Mouse (Mus musculus): ENCODE results near the gene Gstp2. TPM values are rescaled to one million over a fixed set of nuclear protein-coding genes. Genes with fewer than 3 reads are reported as not detected.
A peak's percentile ranks its signal among the peaks of the same experiment; 100 is the strongest.

Gstp2 gene
- polyA plus RNA-seq (2011; ENCODE audit: insufficient read depth, insufficient read length, low read depth, missing spikeins): 29.3 and 32.1 TPM in 2 replicates

GRCm38 (mm10) chr19:4045966-4046865 lies at the start of gene Gstp2:
TSS of gene Gstp2 (minus strand) at chr19:4046023.
- Histone ChIP-seq H3K36me3 (ENCODE audit: control insufficient read depth, insufficient read depth, low read length, poor library complexity, severe bottlenecking) (no peaks in the 10 kb centered on the region), H3K27ac (ENCODE audit: insufficient read depth, low read length) (peak within 1 kb of the TSS; percentile 65), H3K9ac (ENCODE audit: low read depth, poor library complexity, severe bottlenecking) (no peak within 1 kb of the TSS), H3K27me3 (ENCODE audit: control insufficient read depth, insufficient read depth, low read length, poor library complexity, severe bottlenecking) (no peaks in the 10 kb centered on the region), H3K4me1 (ENCODE audit: control insufficient read depth, insufficient read depth, low read length) (no peaks in the 10 kb centered on the region), H3K9me3 (replicated peaks; ENCODE audit: control insufficient read depth, insufficient read depth, low read length, poor library complexity, severe bottlenecking) (peaks cover 15% of the 10 kb centered on the region), H3K4me3 (ENCODE audit: low read depth, low read length) (no peak within 1 kb of the TSS)
- TF ChIP-seq POLR2A (IDR thresholded peaks at IDR 0.05; ENCODE audit: insufficient read depth, low read length) (no peak), CTCF (IDR thresholded peaks at IDR 0.05; ENCODE audit: low read depth, low read length) (peak; percentile 10), EP300 (IDR thresholded peaks at IDR 0.05; ENCODE audit: insufficient read depth, low read depth, low read length) (peak; percentile 86)

- TF ChIP-seq CTCF (IDR thresholded peaks at IDR 0.05; ENCODE audit: low read depth, low read length) (no peak), POLR2A (IDR thresholded peaks at IDR 0.05; ENCODE audit: insufficient read depth, low read length) (no peak), EP300 (IDR thresholded peaks at IDR 0.05; ENCODE audit: insufficient read depth, low read depth, low read length) (no peak)
- H3K27ac ChIP-seq (ENCODE audit: insufficient read depth, low read length): no peak overlapping the region
- H3K9me3 ChIP-seq (replicated peaks; ENCODE audit: control insufficient read depth, insufficient read depth, low read length, poor library complexity, severe bottlenecking): no peaks in the 10 kb centered on the region
- peaks cover 2% of the 10 kb centered on the region for H3K4me1 ChIP-seq (ENCODE audit: control insufficient read depth, insufficient read depth, low read length)
- no peaks in the 10 kb centered on the region for H3K27me3 ChIP-seq (ENCODE audit: control insufficient read depth, insufficient read depth, low read length, poor library complexity, severe bottlenecking)
- H3K9ac ChIP-seq (ENCODE audit: low read depth, poor library complexity, severe bottlenecking): no peak overlapping the region
- no peaks in the 10 kb centered on the region for H3K36me3 ChIP-seq (ENCODE audit: control insufficient read depth, insufficient read depth, low read length, poor library complexity, severe bottlenecking)
- H3K4me3 ChIP-seq (ENCODE audit: low read depth, low read length): no peak overlapping the region
Observed at GRCm38 (mm10) chr19:4094774-4095303, 49.0 kb upstream of the Gstp2 start.

DNA sequence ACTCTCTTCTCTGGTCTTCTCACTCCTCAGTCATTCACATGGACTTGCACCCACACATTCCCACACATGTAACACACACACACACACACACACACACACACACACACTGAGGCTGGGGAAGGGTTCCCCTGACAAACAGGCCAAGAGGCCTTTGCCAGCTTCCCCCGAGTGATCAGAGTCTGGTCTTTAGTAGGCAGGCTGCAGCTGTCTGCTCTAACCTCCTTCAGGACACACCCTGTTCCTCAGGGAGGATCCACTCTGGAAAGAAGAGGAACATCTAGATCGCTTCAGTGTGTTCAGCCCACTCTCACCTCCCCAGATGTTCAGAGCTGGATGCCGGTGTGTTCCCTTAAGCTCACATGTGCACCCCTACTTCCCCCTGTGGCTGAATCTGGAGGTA lies 48.5 kb upstream of the Gstp2 start:
- Histone ChIP-seq H3K9me3 (replicated peaks; ENCODE audit: control insufficient read depth, insufficient read depth, low read length, poor library complexity, severe bottlenecking) (no peaks in the 10 kb centered on the region), H3K9ac (ENCODE audit: low read depth, poor library complexity, severe bottlenecking) (no peak overlapping the region), H3K27me3 (ENCODE audit: control insufficient read depth, insufficient read depth, low read length, poor library complexity, severe bottlenecking) (no peaks in the 10 kb centered on the region), H3K4me3 (ENCODE audit: low read depth, low read length) (no peak overlapping the region), H3K36me3 (ENCODE audit: control insufficient read depth, insufficient read depth, low read length, poor library complexity, severe bottlenecking) (no peaks in the 10 kb centered on the region), H3K4me1 (ENCODE audit: control insufficient read depth, insufficient read depth, low read length) (peaks cover 2% of the 10 kb centered on the region), H3K27ac (ENCODE audit: insufficient read depth, low read length) (no peak overlapping the region)
- TF ChIP-seq EP300 (IDR thresholded peaks at IDR 0.05; ENCODE audit: insufficient read depth, low read depth, low read length): no peak
- TF ChIP-seq CTCF (IDR thresholded peaks at IDR 0.05; ENCODE audit: low read depth, low read length): no peak
- TF ChIP-seq POLR2A (IDR thresholded peaks at IDR 0.05; ENCODE audit: insufficient read depth, low read length): no peak

DNA sequence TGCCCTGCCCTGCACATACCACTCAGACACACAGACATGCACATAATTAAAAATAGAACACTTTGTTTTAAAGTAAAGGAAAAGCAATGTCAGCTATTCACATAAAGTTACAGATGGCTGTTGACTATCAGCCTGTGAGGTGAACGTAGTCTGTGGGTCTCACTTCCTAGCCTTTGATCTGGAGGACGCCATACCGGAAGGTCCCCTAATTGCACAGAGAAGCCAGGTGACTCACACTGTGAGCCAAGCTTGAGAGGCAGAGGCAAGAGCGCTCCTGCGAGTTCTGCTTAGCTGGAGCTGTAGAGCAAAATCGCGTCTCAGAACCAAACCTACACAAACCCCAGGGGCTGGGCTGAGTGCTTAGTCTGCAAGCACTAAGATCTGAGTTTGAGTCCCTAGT lies 47.9 kb upstream of the Gstp2 start:
- Histone ChIP-seq H3K4me3 (ENCODE audit: low read depth, low read length) (no peak overlapping the region), H3K4me1 (ENCODE audit: control insufficient read depth, insufficient read depth, low read length) (peaks cover 2% of the 10 kb centered on the region), H3K9me3 (replicated peaks; ENCODE audit: control insufficient read depth, insufficient read depth, low read length, poor library complexity, severe bottlenecking) (no peaks in the 10 kb centered on the region), H3K27me3 (ENCODE audit: control insufficient read depth, insufficient read depth, low read length, poor library complexity, severe bottlenecking) (no peaks in the 10 kb centered on the region), H3K27ac (ENCODE audit: insufficient read depth, low read length) (no peak overlapping the region), H3K36me3 (ENCODE audit: control insufficient read depth, insufficient read depth, low read length, poor library complexity, severe bottlenecking) (no peaks in the 10 kb centered on the region), H3K9ac (ENCODE audit: low read depth, poor library complexity, severe bottlenecking) (no peak overlapping the region)
- TF ChIP-seq POLR2A (IDR thresholded peaks at IDR 0.05; ENCODE audit: insufficient read depth, low read length): no peak
- no peak for TF ChIP-seq EP300 (IDR thresholded peaks at IDR 0.05; ENCODE audit: insufficient read depth, low read depth, low read length)
- TF ChIP-seq CTCF (IDR thresholded peaks at IDR 0.05; ENCODE audit: low read depth, low read length): no peak

DNA sequence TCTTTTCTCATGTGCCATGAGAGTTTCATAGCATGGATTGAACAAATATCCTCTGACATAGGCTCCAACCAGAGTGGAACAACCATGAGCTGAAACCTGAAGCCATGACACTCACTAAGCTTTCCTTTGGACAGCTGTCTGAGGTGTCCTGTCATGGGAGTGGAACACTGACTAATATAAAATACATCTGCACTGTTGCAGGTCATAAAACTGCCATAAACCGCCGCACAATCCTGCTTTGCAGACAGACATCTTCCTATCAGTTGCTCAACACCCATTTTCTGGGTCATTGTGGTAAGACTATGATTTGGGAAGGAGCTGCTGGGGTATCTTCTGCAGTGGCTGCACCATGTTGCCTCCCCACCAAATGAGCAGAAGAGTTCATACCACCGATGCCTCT lies 46.9 kb upstream of the Gstp2 start:
- Histone ChIP-seq H3K9me3 (replicated peaks; ENCODE audit: control insufficient read depth, insufficient read depth, low read length, poor library complexity, severe bottlenecking) (no peaks in the 10 kb centered on the region), H3K9ac (ENCODE audit: low read depth, poor library complexity, severe bottlenecking) (no peak overlapping the region), H3K36me3 (ENCODE audit: control insufficient read depth, insufficient read depth, low read length, poor library complexity, severe bottlenecking) (no peaks in the 10 kb centered on the region), H3K27me3 (ENCODE audit: control insufficient read depth, insufficient read depth, low read length, poor library complexity, severe bottlenecking) (no peaks in the 10 kb centered on the region), H3K4me1 (ENCODE audit: control insufficient read depth, insufficient read depth, low read length) (no peaks in the 10 kb centered on the region), H3K27ac (ENCODE audit: insufficient read depth, low read length) (no peak overlapping the region), H3K4me3 (ENCODE audit: low read depth, low read length) (no peak overlapping the region)
- TF ChIP-seq POLR2A (IDR thresholded peaks at IDR 0.05; ENCODE audit: insufficient read depth, low read length): no peak
- no peak for TF ChIP-seq EP300 (IDR thresholded peaks at IDR 0.05; ENCODE audit: insufficient read depth, low read depth, low read length)
- no peak for TF ChIP-seq CTCF (IDR thresholded peaks at IDR 0.05; ENCODE audit: low read depth, low read length)

DNA sequence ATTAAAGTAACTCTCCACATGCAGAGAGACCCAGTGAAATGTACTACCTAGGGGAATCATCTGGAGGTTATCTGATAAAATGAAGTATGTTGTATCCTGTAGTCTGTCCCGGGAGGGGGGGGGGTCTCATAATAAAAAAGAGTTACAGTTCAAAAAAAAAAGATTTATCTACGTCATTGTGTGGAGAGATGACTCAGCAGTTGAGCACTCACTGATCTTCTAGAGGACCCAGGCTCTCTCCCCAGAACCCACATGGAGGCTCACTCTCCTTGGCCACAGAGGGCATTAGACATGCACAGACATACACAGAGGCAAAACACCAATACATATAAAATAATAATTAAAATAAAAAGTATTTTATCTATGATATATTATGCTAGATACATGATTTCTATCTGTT lies 45.6 kb upstream of the Gstp2 start:
- Histone ChIP-seq H3K27me3 (ENCODE audit: control insufficient read depth, insufficient read depth, low read length, poor library complexity, severe bottlenecking) (no peaks in the 10 kb centered on the region), H3K36me3 (ENCODE audit: control insufficient read depth, insufficient read depth, low read length, poor library complexity, severe bottlenecking) (no peaks in the 10 kb centered on the region), H3K9me3 (replicated peaks; ENCODE audit: control insufficient read depth, insufficient read depth, low read length, poor library complexity, severe bottlenecking) (no peaks in the 10 kb centered on the region), H3K27ac (ENCODE audit: insufficient read depth, low read length) (no peak overlapping the region), H3K4me3 (ENCODE audit: low read depth, low read length) (no peak overlapping the region), H3K4me1 (ENCODE audit: control insufficient read depth, insufficient read depth, low read length) (no peaks in the 10 kb centered on the region), H3K9ac (ENCODE audit: low read depth, poor library complexity, severe bottlenecking) (no peak overlapping the region)
- TF ChIP-seq CTCF (IDR thresholded peaks at IDR 0.05; ENCODE audit: low read depth, low read length) (no peak), EP300 (IDR thresholded peaks at IDR 0.05; ENCODE audit: insufficient read depth, low read depth, low read length) (no peak), POLR2A (IDR thresholded peaks at IDR 0.05; ENCODE audit: insufficient read depth, low read length) (no peak)
